Mouse (Mus musculus) kidney, embryonic 15.5 days (tissue): Measurements from ENCODE around the gene Zfp667. TPM values are rescaled to one million over a fixed set of nuclear protein-coding genes. Genes with fewer than 3 reads are reported as not detected.
"Not testable (repeated sequence)": the region's sequence is repeated elsewhere in the genome, so short reads cannot be mapped to it uniquely, and the experiment has no call there.

Experiments used
- ATAC-seq: fragments of 200-750 bp; cut with Nextera tagmentation; replicated peaks from 2 replicates; pipeline ENCODE4 v1.8.0; 2017; ENCODE audit warnings: moderate TSS enrichment; ENCODE audit not compliant: low FRiP score
- H3K27ac ChIP-seq: fragments of 300-500 bp; sonication (generic); 2 replicates; pipeline ENCODE4 v1.5.1; 2015; ENCODE audit warnings: mild to moderate bottlenecking, inconsistent platforms
- H3K27me3 ChIP-seq: fragments of 300-500 bp; sonication (generic); 2 replicates; pipeline ENCODE4 v1.6.1; 2015; ENCODE audit warnings: inconsistent platforms
- H3K36me3 ChIP-seq: fragments of 300-500 bp; sonication (generic); 2 replicates; pipeline ENCODE4 v1.6.1; 2015; ENCODE audit warnings: inconsistent platforms
- H3K4me1 ChIP-seq: fragments of 300-500 bp; sonication (generic); 2 replicates; pipeline ENCODE4 v1.6.1; 2015; ENCODE audit warnings: inconsistent platforms
- H3K4me2 ChIP-seq: fragments of 300-500 bp; sonication (generic); 2 replicates; pipeline ENCODE4 v1.6.1; 2015; ENCODE audit warnings: moderate library complexity, mild to moderate bottlenecking, inconsistent platforms
- H3K4me3 ChIP-seq: fragments of 300-500 bp; sonication (generic); replicated peaks from 2 replicates; pipeline ENCODE4 v1.5.1; 2015; ENCODE audit warnings: mild to moderate bottlenecking, inconsistent platforms
- H3K9ac ChIP-seq: fragments of 300-500 bp; sonication (generic); 2 replicates; pipeline ENCODE4 v1.6.1; 2015; ENCODE audit warnings: mild to moderate bottlenecking, inconsistent platforms
- H3K9me3 ChIP-seq: fragments of 300-500 bp; sonication (generic); replicated peaks from 2 replicates; pipeline ENCODE4 v1.6.1; 2016; ENCODE audit warnings: inconsistent platforms
- WGBS: fragments of 180-500 bp; shearing (Covaris S2); methylation state at CpG from one replicate; pipeline ENCODE4 v1.1.7; 2015; ENCODE audit warnings: mixed read lengths; 5-methylcytosine and 5-hydroxymethylcytosine counted together
- polyA plus RNA-seq: library from polyadenylated mRNA; unstranded; fragments of >200 nt; fragmentation: Nextera tagmentation; extraction: Ambion mirVana; gene quantifications from 2 replicates; pipeline ENCODE4 v1.2.1, GENCODE M21; 2015

Gene Zfp667
- 5.9 and 6.3 TPM in 2 replicates for polyA plus RNA-seq

DNA sequence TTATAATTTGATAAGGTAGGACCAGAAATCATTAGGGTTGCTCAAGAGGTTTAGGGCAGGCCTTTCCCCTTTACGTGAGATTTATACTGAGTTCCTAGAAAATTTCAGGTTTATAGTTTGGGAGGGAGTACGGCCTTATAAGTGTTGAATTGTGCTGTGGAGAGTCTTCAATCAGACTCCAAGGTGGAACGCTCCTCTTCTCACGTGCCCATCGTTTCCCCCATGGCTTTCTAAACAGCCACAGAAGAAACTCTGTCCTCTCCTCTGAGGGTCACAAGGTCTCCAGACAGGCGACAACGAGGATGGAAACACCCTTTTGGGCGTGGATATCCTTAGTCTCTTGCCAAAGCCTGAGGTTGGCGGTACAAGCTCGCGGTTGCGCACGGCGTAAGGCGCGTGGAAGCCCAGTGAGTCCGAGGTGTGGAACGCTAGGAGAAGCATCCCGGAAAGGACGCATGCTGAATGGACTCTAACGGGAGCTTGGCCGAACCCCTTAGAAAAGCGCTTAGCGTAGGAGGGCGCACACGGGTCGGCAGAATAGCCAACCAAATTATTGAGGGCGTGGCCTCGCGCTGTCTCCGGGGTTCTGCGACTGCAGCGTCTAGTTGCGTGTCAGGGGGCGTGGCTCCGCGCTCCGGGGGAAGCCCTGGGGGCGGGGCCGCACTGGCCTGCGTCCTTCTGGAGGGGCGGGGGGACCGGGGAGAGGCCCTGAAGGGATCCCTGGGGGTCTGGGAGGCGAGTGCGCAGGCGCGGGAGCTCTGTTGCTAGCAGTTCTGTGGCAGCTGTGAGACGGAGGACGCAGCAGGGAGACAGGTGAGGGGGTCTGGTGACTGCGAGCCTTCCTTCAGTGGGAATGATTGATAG lies at the start of gene Zfp667:
TSS of gene Zfp667 (plus strand) at position 738 of the 864 bp plus-strand sequence.
- Histone ChIP-seq H3K4me3 (peak within 1 kb of the TSS; percentile 54), H3K9ac (peak within 1 kb of the TSS; percentile 31), H3K27ac (peak within 1 kb of the TSS; percentile 84), H3K36me3 (no peaks in the 10 kb centered on the region), H3K9me3 (no peaks in the 10 kb centered on the region), H3K4me1 (peaks cover 19% of the 10 kb centered on the region), H3K4me2 (peak within 1 kb of the TSS; percentile 74), H3K27me3 (no peaks in the 10 kb centered on the region)
- WGBS = 3% methylated on average over 50 of the region's 50 CpGs
- ATAC-seq = peak; percentile 89

DNA sequence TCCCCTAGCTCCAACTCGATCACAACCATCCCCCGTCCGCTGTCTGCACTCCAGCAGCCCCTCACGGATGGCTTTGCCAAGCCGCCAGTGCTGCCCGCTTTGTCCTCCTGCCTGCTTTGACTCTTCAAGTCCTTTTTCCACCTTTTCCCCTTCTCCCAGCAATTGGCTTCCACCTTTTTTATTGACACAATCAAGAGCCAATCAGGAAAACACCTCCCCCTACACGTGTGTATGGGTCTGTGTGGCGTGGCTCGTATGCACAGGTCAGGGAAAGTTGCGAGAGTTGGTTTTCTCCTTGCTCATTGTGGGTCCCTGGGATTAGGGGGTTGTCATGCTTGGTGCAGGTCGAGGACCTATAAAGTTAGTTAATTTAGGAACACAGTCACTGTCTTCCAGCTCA lies 46.6 kb upstream of the Zfp667 start:
- Histone ChIP-seq H3K36me3 (no peaks in the 10 kb centered on the region), H3K9me3 (no peaks in the 10 kb centered on the region), H3K4me1 (no peaks in the 10 kb centered on the region), H3K9ac (no peak overlapping the region), H3K4me3 (no peak overlapping the region), H3K4me2 (no peak overlapping the region), H3K27me3 (no peaks in the 10 kb centered on the region), H3K27ac (no peak overlapping the region)
- 58% methylated on average over 11 of the region's 11 CpGs for WGBS
- no peak for ATAC-seq

- 19% methylated on average over 1 of the region's 1 CpGs for WGBS
- not testable (repeated sequence) for H3K9ac ChIP-seq, ATAC-seq
Measured at GRCm38 (mm10) chr7:6240841-6241425, 45.4 kb upstream of the Zfp667 start.

GRCm38 (mm10) chr7:6244361-6245292 lies 41.8 kb upstream of the Zfp667 start:
- H3K4me3 ChIP-seq = no peak overlapping the region
- no peak overlapping the region for H3K27ac ChIP-seq
- H3K9me3 ChIP-seq = no peaks in the 10 kb centered on the region
- no peaks in the 10 kb centered on the region for H3K36me3 ChIP-seq
- no peak overlapping the region for H3K9ac ChIP-seq
- no peak for ATAC-seq
- no peaks in the 10 kb centered on the region for H3K4me1 ChIP-seq
- 44% methylated on average over 11 of the region's 11 CpGs for WGBS
- no peaks in the 10 kb centered on the region for H3K27me3 ChIP-seq
- H3K4me2 ChIP-seq = no peak overlapping the region

More at GRCm38 (mm10) chr7:6240841-6241425, 45.4 kb upstream of the Zfp667 start:
- H3K4me2 ChIP-seq, H3K4me3 ChIP-seq, H3K27me3 ChIP-seq, H3K27ac ChIP-seq, H3K4me1 ChIP-seq, H3K36me3 ChIP-seq, H3K9me3 ChIP-seq: not testable (repeated sequence)

- H3K9me3 ChIP-seq = no peaks in the 10 kb centered on the region
- H3K4me2 ChIP-seq = no peak within 1 kb of the TSS
- no peak within 1 kb of the TSS for H3K4me3 ChIP-seq
- no peak within 1 kb of the TSS for H3K27ac ChIP-seq
- WGBS = 91% methylated on average over 6 of the region's 6 CpGs
- H3K9ac ChIP-seq = no peak within 1 kb of the TSS
- no peaks in the 10 kb centered on the region for H3K4me1 ChIP-seq
- no peaks in the 10 kb centered on the region for H3K27me3 ChIP-seq
- ATAC-seq = no peak
- H3K36me3 ChIP-seq = no peaks in the 10 kb centered on the region
Measured at GRCm38 (mm10) chr7:6252410-6252809, 34.0 kb upstream of the Zfp667 start, which contains the start of gene Epp13. TSS of gene Epp13 (plus strand) at chr7:6252710.

DNA sequence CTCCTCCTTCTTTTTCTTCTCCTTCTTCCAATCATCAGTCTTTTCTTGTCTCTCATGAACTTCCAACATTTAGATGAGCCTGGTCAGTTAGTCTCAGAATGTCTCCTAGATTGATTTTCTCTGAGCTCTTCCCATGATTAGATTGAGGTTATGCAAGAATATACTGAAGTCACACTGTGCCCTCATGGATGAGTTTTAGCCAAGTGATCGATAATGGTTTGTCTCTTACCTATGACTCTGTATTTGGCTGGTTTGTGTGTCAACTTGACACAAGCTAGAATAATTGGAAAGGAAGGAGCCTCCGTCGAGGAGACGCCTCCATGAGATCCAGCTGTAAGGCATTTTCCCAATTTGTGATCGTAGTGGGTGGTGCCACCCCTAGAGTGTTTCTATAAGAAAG lies 31.9 kb upstream of the Zfp667 start:
- ATAC-seq = no peak
- Histone ChIP-seq H3K9ac (no peak overlapping the region), H3K9me3 (no peaks in the 10 kb centered on the region), H3K4me3 (no peak overlapping the region), H3K4me1 (no peaks in the 10 kb centered on the region), H3K4me2 (no peak overlapping the region), H3K27ac (no peak overlapping the region), H3K27me3 (no peaks in the 10 kb centered on the region), H3K36me3 (no peaks in the 10 kb centered on the region)
- 92% methylated on average over 5 of the region's 5 CpGs for WGBS

DNA sequence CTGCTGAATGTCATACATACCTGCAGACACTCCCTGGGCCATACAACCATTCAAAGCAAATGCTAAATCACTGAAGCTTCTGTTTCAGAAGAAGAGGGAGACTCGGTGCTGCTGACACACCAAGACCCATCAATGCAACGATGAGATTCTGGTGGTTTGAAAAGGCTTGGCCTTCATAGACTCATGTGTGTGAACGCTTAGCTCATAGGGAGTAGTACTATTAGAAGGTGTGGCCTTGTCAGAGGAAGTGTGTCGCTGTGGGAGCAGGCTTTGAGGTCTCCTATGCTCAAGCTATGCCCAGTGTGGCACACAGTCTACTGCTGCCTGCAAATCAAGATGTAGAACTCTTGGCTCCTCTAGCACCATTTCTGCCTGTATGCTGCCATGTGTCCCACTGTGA lies 29.0 kb upstream of the Zfp667 start:
- Histone ChIP-seq H3K4me1 (no peaks in the 10 kb centered on the region), H3K9ac (no peak overlapping the region), H3K9me3 (no peaks in the 10 kb centered on the region), H3K36me3 (no peaks in the 10 kb centered on the region), H3K27ac (no peak overlapping the region), H3K4me3 (no peak overlapping the region), H3K27me3 (no peaks in the 10 kb centered on the region), H3K4me2 (no peak overlapping the region)
- WGBS = 82% methylated on average over 4 of the region's 4 CpGs
- ATAC-seq = no peak

DNA sequence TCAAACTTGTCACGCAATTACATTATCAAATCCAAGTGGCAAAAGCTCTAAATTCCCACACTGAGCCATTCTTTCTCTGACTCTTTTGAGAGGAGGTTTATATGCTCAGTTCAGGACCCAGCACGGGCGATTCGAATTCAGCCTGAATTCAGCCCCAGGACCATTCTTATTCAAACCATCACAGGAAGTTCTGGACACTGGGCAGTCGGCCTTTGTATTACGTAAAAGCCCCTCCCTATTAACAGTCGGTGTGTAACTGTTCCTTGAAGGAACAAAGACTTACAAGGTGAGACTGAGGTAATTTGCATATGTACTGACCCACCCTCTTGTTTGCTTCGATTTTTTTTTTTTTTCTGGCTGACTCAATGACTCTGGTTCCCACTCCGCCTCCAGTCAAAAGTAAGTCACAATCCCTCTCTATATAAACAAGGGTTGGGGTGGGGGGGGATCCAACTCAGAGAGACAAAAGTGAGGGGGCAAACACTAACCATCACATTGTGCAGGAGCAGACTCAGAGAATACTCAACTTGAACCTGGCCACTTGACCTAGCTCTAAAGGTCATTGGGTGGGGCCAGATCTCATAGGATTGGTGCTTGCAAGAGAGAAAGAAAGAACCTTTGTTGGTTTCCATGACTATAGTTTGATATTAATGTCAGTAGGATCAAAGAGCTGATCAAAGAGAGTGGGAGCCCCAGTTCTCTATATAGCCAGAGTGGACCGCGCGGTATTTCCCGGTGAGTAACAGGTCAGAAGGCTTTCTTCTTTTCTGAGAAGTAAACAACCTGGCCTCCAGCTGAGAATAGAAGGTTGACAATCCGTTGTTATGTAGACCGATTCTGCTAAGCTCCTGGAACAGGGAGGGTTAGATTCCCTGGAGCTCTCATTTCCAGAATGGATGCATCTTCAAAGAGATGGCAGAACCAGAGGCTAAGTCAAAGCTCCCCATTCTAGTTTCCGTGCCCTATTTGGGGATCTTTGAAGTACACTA lies 27.9 kb upstream of the Zfp667 start:
- Histone ChIP-seq H3K27me3 (no peaks in the 10 kb centered on the region), H3K4me1 (no peaks in the 10 kb centered on the region), H3K9me3 (no peaks in the 10 kb centered on the region), H3K27ac (no peak overlapping the region), H3K4me2 (no peak overlapping the region), H3K36me3 (no peaks in the 10 kb centered on the region), H3K9ac (no peak overlapping the region), H3K4me3 (no peak overlapping the region)
- 34% methylated on average over 16 of the region's 16 CpGs for WGBS
- ATAC-seq = no peak

GRCm38 (mm10) chr7:6260004-6260403 lies 26.4 kb upstream of the Zfp667 start:
- H3K27ac ChIP-seq, H3K4me3 ChIP-seq, H3K27me3 ChIP-seq, H3K9me3 ChIP-seq, H3K4me1 ChIP-seq, H3K36me3 ChIP-seq, H3K4me2 ChIP-seq, H3K9ac ChIP-seq, ATAC-seq: not testable (repeated sequence)
- WGBS = 54% methylated on average over 2 of the region's 2 CpGs

DNA sequence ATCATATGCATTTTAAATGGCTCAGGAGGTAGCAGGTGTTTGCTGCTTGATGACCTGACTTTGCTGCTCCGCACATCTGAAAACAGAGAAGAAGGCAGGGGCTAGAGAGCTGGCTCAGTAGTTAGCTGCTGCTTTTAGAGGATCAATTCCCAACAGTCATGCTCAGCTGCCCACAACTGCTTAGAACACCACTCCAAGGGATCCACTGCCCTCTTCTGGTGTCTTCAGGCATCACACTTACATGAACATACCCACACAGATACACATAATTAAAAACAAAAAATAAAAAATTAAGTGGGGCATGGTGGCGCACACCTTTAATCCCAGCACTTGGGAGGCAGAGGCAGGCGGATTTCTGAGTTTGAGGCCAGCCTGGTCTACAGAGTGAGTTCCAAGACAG lies 24.3 kb upstream of the Zfp667 start:
- no peak for ATAC-seq
- H3K9ac ChIP-seq = no peak overlapping the region
- H3K4me3 ChIP-seq = no peak overlapping the region
- no peak overlapping the region for H3K27ac ChIP-seq
- WGBS = 86% methylated on average over 3 of the region's 3 CpGs
- H3K4me1 ChIP-seq = no peaks in the 10 kb centered on the region
- H3K9me3 ChIP-seq = no peaks in the 10 kb centered on the region
- no peaks in the 10 kb centered on the region for H3K36me3 ChIP-seq
- H3K4me2 ChIP-seq = no peak overlapping the region
- no peaks in the 10 kb centered on the region for H3K27me3 ChIP-seq

- WGBS = 83% methylated on average over 4 of the region's 4 CpGs
Measured at GRCm38 (mm10) chr7:6262984-6263383, 23.4 kb upstream of the Zfp667 start.

More at GRCm38 (mm10) chr7:6262984-6263383, 23.4 kb upstream of the Zfp667 start:
- Histone ChIP-seq H3K9ac (no peak overlapping the region), H3K4me2 (no peak overlapping the region), H3K36me3 (no peaks in the 10 kb centered on the region), H3K4me3 (no peak overlapping the region), H3K9me3 (no peaks in the 10 kb centered on the region), H3K27me3 (no peaks in the 10 kb centered on the region), H3K27ac (no peak overlapping the region), H3K4me1 (no peaks in the 10 kb centered on the region)
- no peak for ATAC-seq
